Mouse (Mus musculus) brown adipose tissue, adult 24 weeks (tissue): Measurements from ENCODE around the gene Sox18. TPM values are rescaled to one million over a fixed set of nuclear protein-coding genes. Genes with fewer than 3 reads are reported as not detected.
A peak's percentile ranks its signal among the peaks of the same experiment; 100 is the strongest.

Experiments
- H3K27ac ChIP-seq: fragments of 200-500 bp; replicated peaks from 2 replicates; pipeline ENCODE4 v1.5.1; 2012; ENCODE audit warnings: low read depth, mild to moderate bottlenecking, low read length
- H3K4me1 ChIP-seq: fragments of 200-500 bp; 2 replicates; pipeline ENCODE4 v1.6.1; 2012; ENCODE audit warnings: low read length, mixed read lengths; ENCODE audit not compliant: control insufficient read depth, insufficient read depth, insufficient read length
- H3K4me3 ChIP-seq: fragments of 200-500 bp; 2 replicates; pipeline ENCODE4 v1.5.1; 2012; ENCODE audit warnings: low read depth, mild to moderate bottlenecking, low read length, moderate library complexity; ENCODE audit not compliant: insufficient read depth
- polyA plus RNA-seq: library from polyadenylated mRNA; stranded (reverse); fragments of >200 nt; gene quantifications from 2 replicates; pipeline ENCODE4 v1.2.4, GENCODE M21; 2012; ENCODE audit not compliant: missing spikeins, insufficient read depth, insufficient read length

The Sox18 gene
- polyA plus RNA-seq, result 12.8 and 22.2 TPM in 2 replicates

DNA sequence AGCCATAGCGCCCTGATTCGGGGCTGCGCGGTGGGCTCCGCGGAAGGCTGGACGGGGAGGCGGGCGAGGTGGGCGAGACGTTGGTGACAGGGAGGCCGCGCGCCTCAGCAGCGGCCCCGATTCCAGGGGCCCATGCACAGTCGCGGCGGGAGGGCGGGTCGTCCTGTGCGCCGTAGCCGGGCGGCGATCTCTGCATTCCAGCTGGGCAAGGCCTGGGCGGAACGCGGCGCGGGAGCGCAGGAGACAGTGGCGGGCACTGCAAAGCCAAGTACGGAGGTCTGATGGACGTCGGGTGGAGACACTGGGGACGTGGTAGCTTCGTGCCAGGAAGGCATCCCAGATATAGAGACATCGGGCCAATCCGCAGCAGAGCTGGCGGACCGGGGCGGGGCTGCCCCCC is at the start of gene Sox18:
Sox18 (minus strand) TSS at position 315 of the 400 bp plus-strand sequence.
- peak within 1 kb of the TSS; percentile 76 for H3K4me3 ChIP-seq
- H3K27ac ChIP-seq, result peak within 1 kb of the TSS; percentile 89
- peaks cover 25% of the 10 kb centered on the region for H3K4me1 ChIP-seq

DNA sequence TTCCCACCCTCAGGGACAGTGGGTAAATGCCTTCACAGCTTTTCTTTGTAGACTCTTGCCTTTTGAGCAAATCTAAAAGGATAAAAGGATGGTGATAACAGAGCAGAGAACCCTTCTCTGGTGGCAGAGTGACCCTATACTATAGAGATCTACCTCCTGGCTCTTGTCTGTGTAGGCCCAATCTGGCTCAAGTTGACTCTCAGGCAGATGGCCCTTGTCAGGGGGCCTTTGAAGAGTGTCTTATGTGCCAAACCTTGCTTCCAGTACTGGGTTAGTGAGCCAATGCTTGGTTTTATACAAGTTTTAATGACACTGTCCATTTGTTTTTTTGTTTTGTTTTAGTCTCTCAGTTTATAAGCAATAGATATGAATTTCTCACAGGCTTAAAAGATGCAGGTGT is 49.8 kb upstream of the Sox18 start:
- Histone ChIP-seq H3K4me1 (no peaks in the 10 kb centered on the region), H3K27ac (no peak overlapping the region), H3K4me3 (no peak overlapping the region)

DNA sequence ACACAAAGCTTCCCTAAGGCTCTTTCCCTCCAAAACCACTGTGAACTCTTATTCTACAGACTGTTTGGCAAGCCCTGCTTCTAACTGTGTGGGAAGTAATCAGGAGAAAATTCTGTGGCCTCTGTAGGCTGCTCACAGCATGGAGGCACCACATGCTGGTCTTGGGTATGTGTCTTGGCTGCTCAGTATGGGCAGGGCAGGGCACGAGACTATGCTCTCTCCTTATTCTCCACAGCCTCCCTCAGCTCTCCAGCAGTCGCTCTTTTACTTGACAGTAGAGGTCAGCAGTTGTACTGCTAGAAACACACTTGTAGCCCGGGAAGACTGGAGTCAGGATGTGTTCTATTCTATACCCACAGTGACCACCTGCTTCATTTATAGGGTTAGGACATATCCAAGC is 48.6 kb upstream of the Sox18 start:
- H3K4me1 ChIP-seq, result no peaks in the 10 kb centered on the region
- H3K4me3 ChIP-seq, result no peak overlapping the region
- no peak overlapping the region for H3K27ac ChIP-seq

DNA sequence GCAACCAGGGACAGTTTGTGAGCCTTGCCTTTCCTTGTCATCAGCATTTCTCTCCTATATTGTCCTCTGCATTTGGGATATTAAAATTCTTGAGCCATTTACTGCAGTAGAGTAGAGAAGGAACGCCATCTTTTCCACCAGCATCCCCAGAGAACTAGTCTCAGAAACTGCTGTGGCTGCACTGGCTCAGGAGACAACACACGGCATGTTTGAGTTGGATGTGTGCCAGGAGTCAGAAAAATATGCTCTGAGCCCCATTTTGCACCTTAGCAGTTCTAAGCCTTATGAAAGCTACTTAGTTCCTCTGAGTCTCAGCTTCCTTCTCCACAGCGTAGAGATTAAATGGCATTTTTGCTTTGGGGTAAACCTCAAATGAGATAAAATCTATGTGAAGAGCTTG is 45.6 kb upstream of the Sox18 start:
- no peak overlapping the region for H3K4me3 ChIP-seq
- H3K27ac ChIP-seq, result no peak overlapping the region
- no peaks in the 10 kb centered on the region for H3K4me1 ChIP-seq

DNA sequence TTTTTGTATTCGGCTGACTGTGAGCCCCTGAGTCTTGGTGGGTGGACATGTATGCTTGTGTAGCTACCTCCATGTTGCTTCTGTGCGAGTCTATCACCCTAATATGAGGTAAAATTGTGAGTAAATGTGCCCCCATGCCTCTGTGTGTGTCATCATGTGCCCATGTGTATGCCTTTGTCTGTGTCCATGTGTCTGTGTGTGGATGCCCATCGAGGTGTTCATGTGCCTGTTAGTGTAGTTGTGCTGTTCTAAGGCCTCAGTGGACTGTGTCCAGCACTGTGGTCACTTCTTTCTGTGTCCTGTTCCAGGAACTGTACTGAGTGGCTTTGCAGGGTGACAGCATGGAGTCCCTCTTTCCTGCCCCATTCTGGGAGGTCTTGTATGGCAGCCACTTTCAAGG is 43.9 kb upstream of the Sox18 start:
- Histone ChIP-seq H3K27ac (no peak overlapping the region), H3K4me1 (no peaks in the 10 kb centered on the region), H3K4me3 (no peak overlapping the region)

DNA sequence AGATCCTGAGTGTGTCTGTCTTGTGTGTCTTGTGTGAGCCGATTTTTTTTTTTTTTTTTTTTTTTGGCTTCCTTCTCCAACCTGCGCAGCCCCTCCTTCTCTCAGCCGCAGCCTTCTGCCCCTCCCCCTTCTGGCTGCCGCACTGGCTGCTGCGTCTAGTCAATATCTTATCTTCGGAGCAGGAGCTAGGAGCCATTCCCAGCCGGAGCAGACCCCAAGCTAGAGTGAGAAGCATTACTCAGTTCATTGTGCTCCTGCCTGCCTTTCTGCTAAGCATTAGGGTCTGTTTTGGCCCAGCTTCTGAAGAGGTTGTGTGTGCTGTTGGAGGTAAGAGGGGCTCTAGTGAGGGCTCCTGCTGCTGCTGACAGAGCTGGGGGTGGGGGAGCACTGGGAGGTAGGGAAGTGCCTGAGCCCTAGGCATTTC is 43.5 kb upstream of the Sox18 start, which contains the start of gene Oprl1:
Oprl1 (plus strand) TSS at position 114 of the 424 bp plus-strand sequence.
- H3K4me1 ChIP-seq, result no peaks in the 10 kb centered on the region
- H3K27ac ChIP-seq, result no peak within 1 kb of the TSS
- no peak within 1 kb of the TSS for H3K4me3 ChIP-seq

DNA sequence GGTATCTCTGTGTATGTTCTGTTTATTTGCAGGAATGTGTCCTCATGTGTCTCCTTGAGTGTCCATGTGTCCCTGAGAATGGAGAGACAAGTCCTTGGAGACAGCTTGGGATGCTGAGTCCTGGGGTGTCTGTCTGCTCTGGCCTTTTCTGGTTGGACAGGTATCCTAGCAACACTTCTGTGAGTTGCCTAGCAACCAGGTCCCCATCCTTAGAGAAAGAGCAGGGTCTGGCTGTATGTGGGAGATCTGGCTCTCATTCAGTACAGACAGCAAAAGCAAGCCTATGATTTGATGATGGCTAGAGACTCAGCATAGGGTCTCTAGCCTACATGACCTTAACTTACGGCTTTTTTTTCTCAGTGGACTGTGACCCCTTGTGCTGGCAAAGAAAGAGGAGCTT is 42.3 kb upstream of the Sox18 start:
- H3K4me3 ChIP-seq, result no peak overlapping the region
- no peaks in the 10 kb centered on the region for H3K4me1 ChIP-seq
- H3K27ac ChIP-seq, result no peak overlapping the region

DNA sequence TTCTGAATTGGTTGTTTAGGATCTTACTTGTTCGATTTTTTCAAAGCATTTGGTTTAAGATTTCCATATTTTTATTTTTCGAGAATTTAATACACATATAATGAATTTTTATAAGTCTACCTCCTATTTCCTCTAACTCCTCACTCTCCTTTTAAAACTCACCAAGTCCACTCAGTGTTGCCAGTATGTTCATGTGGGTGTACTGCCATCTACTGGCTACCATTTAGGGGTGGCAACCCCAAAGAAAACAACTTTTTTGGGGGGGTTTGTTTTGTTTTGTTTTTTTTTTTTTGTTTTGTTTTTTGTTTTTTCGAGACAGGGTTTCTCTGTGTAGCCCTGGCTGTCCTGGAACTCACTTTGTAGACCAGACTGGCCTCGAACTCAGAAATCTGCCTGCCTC is 35.2 kb upstream of the Sox18 start:
- Histone ChIP-seq H3K27ac (no peak overlapping the region), H3K4me3 (no peak overlapping the region), H3K4me1 (no peaks in the 10 kb centered on the region)

DNA sequence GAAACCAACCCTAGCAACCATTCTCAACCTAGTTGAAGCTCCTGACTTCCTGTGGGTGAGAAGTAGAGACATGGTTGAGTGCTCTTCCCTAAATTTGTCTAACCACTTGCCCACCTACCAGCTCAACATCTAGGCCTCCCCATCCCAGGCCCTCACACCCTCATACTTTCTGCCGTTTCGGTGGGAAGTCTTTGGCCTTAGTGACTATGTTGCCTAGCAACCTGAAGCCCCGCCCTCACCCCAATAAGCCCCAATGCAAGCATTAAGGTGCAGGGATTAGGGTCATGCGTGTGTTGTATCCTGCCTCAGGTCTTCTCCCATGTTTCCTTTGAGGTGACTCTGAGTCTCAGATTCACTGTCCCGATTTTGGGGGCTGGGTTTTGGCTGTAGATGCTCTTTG is 26.8 kb upstream of the Sox18 start, which contains the start of gene Lkaaear1:
Lkaaear1 (minus strand) TSS at position 202 of the 400 bp plus-strand sequence.
- H3K4me3 ChIP-seq, result no peak within 1 kb of the TSS
- no peak within 1 kb of the TSS for H3K27ac ChIP-seq
- 0 out of 2 replicates have a peak, but pooled peaks cover 1% of the 10 kb centered on the region for H3K4me1 ChIP-seq

DNA sequence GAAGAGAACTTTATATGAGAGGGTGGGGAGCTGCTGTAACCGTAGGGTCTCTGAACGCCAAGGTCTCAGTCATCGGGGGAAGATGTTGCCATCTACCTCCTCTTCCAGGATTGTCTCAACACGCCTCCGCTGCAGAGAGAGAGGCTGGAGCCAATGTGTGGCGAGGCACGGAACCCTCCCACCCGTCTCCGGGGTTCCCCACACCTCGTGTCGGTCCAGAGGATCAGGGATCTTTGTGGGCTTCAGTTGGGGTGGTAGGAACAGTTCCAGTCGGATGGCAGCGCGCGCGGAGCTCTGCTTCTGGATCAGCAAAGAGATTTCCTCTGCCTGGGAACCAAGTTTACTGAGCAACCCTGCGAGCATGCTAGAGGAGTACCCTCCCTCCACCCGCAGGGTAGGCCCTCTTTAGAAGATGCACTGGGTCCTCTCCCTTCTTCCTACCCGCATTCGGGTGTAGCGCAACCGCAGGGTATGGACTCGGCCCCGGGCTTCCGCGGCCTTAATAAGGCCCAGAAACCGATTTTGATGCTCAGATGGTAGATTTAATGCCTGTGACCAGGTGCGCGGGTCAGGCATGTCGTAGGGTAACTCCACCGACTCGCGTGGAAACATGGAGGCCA is 25.5 kb upstream of the Sox18 start:
- Histone ChIP-seq H3K4me3 (no peak overlapping the region), H3K27ac (no peak overlapping the region), H3K4me1 (peaks cover 4% of the 10 kb centered on the region)

DNA sequence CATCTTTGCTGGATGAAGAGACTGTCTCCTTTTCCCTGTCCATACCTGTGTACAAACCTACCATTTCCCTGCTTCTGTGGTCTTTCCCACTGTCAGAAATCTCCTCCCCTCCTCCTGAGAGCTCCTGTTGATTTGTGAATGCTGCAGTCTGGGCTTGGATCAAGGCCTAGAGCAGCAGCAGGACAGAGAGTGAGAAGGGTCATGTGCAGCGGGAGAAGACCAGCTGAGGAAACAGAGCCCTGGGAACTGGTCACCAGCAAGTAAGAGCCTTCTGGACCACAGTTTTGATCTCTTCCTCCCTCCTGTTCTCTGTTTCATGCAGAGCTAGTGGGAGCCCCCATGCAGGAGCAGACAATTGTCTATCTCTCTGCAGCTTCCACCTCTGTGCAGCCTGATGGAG is 24.3 kb upstream of the Sox18 start:
- Histone ChIP-seq H3K4me3 (no peak overlapping the region), H3K4me1 (peaks cover 4% of the 10 kb centered on the region), H3K27ac (no peak overlapping the region)

DNA sequence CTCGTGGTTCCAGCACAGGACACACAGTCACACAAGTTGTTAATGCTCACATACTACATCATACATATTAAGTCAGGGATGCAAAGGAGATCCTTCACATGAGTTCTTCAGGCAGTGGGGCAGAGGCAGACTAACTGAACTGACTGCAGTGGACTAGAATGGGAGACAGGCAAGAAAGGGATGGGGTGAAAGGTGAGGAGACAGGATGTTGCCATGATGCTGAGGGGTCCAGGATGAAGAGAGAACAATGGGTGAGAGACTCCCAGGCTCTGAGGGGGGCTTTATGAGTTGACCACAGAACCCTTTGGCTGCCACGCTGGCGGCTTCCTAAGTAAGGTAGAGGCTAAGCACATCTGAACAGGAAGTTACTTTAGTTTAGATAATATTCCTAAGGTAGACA is 23.1 kb upstream of the Sox18 start:
- Histone ChIP-seq H3K4me1 (peaks cover 4% of the 10 kb centered on the region), H3K4me3 (no peak overlapping the region), H3K27ac (no peak overlapping the region)

DNA sequence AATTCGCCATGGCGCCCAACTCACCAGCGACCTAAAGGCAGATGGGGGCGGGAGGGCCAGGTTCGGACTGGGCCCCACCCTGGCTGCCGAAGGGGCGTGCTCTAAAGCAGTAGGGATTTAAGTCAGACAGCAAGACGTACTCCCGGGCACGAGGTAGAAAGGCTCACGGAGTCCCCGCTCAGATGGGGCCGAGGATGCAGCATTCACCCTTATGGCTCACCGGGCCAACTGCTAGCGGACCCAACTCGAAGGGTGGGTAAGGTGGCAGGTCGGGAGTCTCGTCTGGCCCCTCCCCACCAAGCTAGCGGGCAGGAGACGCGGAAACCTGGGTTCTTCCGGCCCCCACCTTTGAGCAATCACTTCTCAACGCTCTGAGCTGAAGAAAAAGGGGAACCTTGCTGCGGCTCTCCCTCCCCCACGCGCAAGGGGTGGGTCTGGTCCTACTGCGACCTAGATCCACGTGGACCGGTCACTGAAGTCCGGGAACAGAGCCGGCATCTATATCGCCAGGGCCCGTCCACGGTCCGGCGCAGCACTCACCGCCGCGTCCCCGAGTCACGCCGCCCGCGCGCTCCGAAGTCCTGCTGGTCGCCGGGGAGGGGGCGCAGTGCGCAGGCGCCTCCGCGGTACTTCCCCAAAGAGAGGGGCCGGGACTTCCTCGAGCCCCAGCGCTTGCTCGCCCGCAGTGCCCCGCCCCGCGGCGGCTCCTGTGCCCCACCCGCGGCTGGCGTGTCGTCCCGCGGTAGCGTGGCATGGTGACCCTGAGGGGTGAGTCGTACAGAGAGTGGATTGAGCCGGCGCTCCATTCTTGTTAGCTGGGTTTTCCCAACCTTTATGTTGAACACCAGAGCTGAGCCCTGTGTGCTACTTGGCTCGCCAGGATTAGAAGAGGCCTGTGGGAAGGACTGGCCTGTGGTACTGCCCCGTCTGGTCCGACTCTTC is 22.2 kb upstream of the Sox18 start, which contains the start of gene Rgs19:
Rgs19 (minus strand) TSS at position 639 of the 942 bp plus-strand sequence.
- Histone ChIP-seq H3K4me1 (peaks cover 4% of the 10 kb centered on the region), H3K27ac (peak within 1 kb of the TSS; percentile 73), H3K4me3 (peak within 1 kb of the TSS; percentile 90)

DNA sequence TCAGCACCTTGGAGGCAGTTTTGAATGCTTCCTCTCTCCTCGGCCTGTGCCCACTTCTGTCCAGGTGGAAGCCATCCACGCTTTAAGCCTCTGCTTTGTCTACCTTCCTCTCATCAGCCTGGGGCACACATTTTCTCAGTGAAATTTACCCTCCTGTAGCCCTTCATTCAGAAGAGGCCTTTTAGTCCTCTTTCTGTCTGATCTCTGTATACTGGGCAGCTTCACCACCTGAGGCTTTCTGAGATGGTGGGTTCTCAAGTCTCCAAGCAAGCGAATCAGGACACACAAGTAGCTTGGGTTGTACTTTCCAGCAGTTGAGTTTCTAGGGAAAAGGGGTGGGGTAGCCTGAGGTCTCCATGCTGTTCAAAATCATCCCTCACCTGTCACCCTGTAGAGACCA is 20.9 kb upstream of the Sox18 start:
- Histone ChIP-seq H3K4me3 (peak overlapping the region; percentile 90), H3K4me1 (peaks cover 4% of the 10 kb centered on the region), H3K27ac (no peak overlapping the region)

DNA sequence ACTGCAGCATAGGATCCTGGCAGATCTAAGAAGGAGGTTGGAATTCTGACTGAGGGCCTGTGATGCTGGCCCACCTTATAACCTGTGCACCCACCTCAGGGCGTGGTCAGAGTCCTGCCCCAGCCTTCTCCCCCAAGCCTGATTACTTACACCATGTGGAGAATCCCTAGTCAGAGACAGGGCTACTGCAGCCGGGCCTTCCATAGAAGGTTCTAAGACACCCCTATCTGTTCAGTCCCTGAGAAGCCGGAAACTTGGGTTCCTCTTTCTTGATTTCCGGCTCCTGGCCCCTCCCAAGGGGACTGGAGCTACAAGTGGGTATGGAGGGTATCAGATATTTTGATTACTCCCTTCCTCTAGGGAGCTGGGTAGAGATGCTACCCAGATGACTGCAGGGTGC is 20.1 kb upstream of the Sox18 start:
- Histone ChIP-seq H3K4me3 (no peak overlapping the region), H3K27ac (no peak overlapping the region), H3K4me1 (peaks cover 4% of the 10 kb centered on the region)
